Mouse (Mus musculus): Measurements from ENCODE around the gene Brinp2. TPM values are rescaled to one million over a fixed set of nuclear protein-coding genes. Genes with fewer than 3 reads are reported as not detected.
A peak's percentile ranks its signal among the peaks of the same experiment; 100 is the strongest.

Gene Brinp2
- polyA plus RNA-seq (2015; fragmentation: Nextera tagmentation; extraction: Ambion mirVana): 14.9 and 15.4 TPM in 2 replicates

- peak within 1 kb of the TSS; percentile 70 for H3K4me2 ChIP-seq
- peak; percentile 98 for ATAC-seq (ENCODE audit: low read depth)
- WGBS: 0% methylated on average over 30 of the region's 30 CpGs
Measured at GRCm38 (mm10) chr1:158356051-158356461, at the start of gene Brinp2. Gene Brinp2, minus strand, starts transcription at chr1:158356326.

DNA sequence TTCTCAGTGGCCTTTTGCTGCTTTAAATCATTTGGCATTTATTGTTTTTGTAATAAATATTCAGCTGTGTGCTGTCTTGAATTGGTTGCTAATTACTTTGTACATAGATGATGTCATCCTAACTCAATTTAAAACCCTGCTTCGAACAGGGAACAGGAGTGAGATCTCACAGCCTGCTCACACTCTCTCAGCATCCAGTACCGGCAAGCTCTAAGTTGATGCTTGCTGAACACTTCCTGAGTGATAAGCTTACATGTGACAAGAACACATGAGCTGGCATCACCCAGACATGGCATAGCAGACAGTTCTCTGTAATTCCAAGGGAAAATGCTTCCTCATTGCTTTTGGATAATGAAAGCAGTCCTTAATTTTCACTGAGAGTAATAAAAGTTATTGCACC, 44.8 kb upstream of the Brinp2 start:
- WGBS: 49% methylated on average over 2 of the region's 2 CpGs
- Histone ChIP-seq H3K4me2 (no peak overlapping the region), H3K9ac (no peak overlapping the region), H3K9me3 (no peaks in the 10 kb centered on the region), H3K4me3 (no peak overlapping the region), H3K27ac (replicated peaks) (peak overlapping the region; percentile 35; the same call in 1 of the 2 replicates), H3K4me1 (replicated peaks) (peaks cover 33% of the 10 kb centered on the region), H3K27me3 (no peaks in the 10 kb centered on the region), H3K36me3 (no peaks in the 10 kb centered on the region)
- 0 out of 2 replicates have a peak, but pooled peaks have one; percentile 51 for ATAC-seq (ENCODE audit: low read depth)

More at GRCm38 (mm10) chr1:158356051-158356461, at the start of gene Brinp2:
- Histone ChIP-seq H3K4me1 (replicated peaks) (peaks cover 57% of the 10 kb centered on the region), H3K9ac (peak within 1 kb of the TSS; percentile 81), H3K4me3 (peak within 1 kb of the TSS; percentile 73), H3K9me3 (no peaks in the 10 kb centered on the region), H3K36me3 (no peaks in the 10 kb centered on the region), H3K27ac (replicated peaks) (peak within 1 kb of the TSS; percentile 85), H3K27me3 (peaks cover 16% of the 10 kb centered on the region; the same call in 1 of the 2 replicates)

GRCm38 (mm10) chr1:158397058-158397457, 40.9 kb upstream of the Brinp2 start:
- Histone ChIP-seq H3K9ac (no peak overlapping the region), H3K4me2 (no peak overlapping the region), H3K27me3 (no peaks in the 10 kb centered on the region), H3K4me1 (replicated peaks) (peaks cover 18% of the 10 kb centered on the region), H3K9me3 (no peaks in the 10 kb centered on the region), H3K4me3 (no peak overlapping the region), H3K36me3 (no peaks in the 10 kb centered on the region), H3K27ac (replicated peaks) (no peak overlapping the region)
- WGBS: 93% methylated on average over 2 of the region's 2 CpGs
- no peak for ATAC-seq (ENCODE audit: low read depth)

DNA sequence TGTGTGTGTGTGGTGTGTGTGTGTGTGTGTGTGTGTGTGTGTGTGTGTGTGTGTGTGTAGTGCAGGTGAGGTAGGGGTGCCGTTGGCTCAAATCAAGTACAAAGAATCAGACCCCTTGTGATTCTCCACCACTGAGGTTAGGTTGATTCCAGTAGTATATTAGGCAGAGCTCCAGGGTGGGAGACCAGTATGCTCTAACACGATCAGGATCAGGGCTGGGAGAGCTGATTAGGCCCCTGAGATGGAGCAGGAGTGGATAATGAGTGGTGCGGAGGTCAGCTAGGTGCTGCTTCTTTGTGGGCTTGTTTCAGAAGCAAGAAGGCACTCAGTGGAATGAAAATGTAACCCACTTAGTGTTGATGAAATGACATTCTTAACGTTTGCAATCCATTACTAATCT, 34.6 kb upstream of the Brinp2 start:
- no peak overlapping the region; the same call in 1 of the 2 replicates for H3K27ac ChIP-seq (replicated peaks)
- no peaks in the 10 kb centered on the region for H3K9me3 ChIP-seq

DNA sequence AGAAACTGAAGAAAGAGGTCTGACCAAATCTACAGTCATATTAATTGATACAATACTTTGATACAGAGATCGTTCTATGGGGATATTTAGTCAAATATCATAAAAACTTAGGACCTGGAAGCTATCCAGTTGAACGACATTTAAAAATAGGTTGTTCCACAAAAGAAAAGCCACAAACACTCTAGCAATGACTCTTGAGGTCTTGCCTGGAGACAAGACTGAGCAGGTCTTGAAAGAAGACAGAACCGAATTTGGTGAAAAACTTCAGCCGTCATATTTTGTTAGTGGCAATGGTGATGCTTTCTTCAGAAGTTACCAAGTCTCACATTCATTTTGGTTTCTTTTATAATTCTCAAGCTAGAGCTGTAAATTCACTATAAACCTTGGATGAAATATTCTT, 32.9 kb upstream of the Brinp2 start:
- no peak overlapping the region for H3K27ac ChIP-seq (replicated peaks)
- no peaks in the 10 kb centered on the region for H3K9me3 ChIP-seq
- H3K27me3 ChIP-seq: no peaks in the 10 kb centered on the region
- peaks cover 21% of the 10 kb centered on the region for H3K4me1 ChIP-seq (replicated peaks)
- 94% methylated on average over 4 of the region's 4 CpGs for WGBS
- 0 out of 2 replicates have a peak, but pooled peaks cover 4% of the 10 kb centered on the region for H3K36me3 ChIP-seq
- no peak for ATAC-seq (ENCODE audit: low read depth)
- H3K4me3 ChIP-seq: no peak overlapping the region
- no peak overlapping the region for H3K9ac ChIP-seq
- no peak overlapping the region for H3K4me2 ChIP-seq

More for the DNA sequence above, 34.6 kb upstream of the Brinp2 start:
- WGBS: 66% methylated on average over 4 of the region's 4 CpGs
- Histone ChIP-seq H3K9ac (no peak overlapping the region), H3K36me3 (no peaks in the 10 kb centered on the region), H3K4me2 (no peak overlapping the region), H3K4me3 (no peak overlapping the region), H3K4me1 (replicated peaks) (peaks cover 22% of the 10 kb centered on the region), H3K27me3 (no peaks in the 10 kb centered on the region)
- no peak for ATAC-seq (ENCODE audit: low read depth)

DNA sequence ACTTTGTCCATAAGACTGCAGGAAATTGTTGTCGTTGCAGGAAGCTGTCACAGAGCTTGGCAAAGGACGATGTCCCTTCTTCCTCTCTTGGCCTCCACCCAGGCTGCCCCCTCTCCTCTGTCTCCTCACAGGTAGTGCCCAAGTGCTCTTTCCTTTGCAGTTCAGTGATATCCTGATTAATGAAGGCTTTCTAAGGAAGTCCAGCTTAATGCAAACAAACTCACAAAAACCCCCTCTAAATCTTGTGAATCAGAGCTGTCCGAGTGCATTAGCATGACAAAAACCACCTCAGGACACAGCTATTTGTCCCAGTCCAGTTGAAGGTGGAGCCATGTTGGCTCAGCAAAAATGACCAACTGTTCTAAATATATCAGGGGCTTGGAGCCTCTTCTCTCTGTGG, 30.7 kb upstream of the Brinp2 start:
- Histone ChIP-seq H3K4me1 (replicated peaks) (peaks cover 28% of the 10 kb centered on the region), H3K9ac (no peak overlapping the region), H3K4me3 (no peak overlapping the region), H3K27ac (replicated peaks) (0 out of 2 replicates have a peak overlapping the region, but pooled peaks have one; percentile 39), H3K27me3 (no peaks in the 10 kb centered on the region), H3K36me3 (0 out of 2 replicates have a peak, but pooled peaks cover 4% of the 10 kb centered on the region), H3K4me2 (no peak overlapping the region), H3K9me3 (no peaks in the 10 kb centered on the region)
- WGBS: 23% methylated on average over 3 of the region's 3 CpGs
- ATAC-seq (ENCODE audit: low read depth): peak; percentile 66; the same call in 1 of the 2 replicates

GRCm38 (mm10) chr1:158385311-158385710, 29.2 kb upstream of the Brinp2 start:
- Histone ChIP-seq H3K27ac (replicated peaks) (no peak overlapping the region), H3K9ac (no peak overlapping the region), H3K36me3 (0 out of 2 replicates have a peak, but pooled peaks cover 4% of the 10 kb centered on the region), H3K4me3 (no peak overlapping the region), H3K9me3 (no peaks in the 10 kb centered on the region), H3K4me1 (replicated peaks) (peaks cover 30% of the 10 kb centered on the region), H3K27me3 (no peaks in the 10 kb centered on the region), H3K4me2 (no peak overlapping the region)
- ATAC-seq (ENCODE audit: low read depth): no peak
- 92% methylated on average over 2 of the region's 2 CpGs for WGBS

- H3K27ac ChIP-seq (replicated peaks): no peak overlapping the region
- ATAC-seq (ENCODE audit: low read depth): no peak
- H3K9me3 ChIP-seq: no peaks in the 10 kb centered on the region
- H3K9ac ChIP-seq: no peak overlapping the region
- 85% methylated on average over 3 of the region's 3 CpGs for WGBS
- no peak overlapping the region for H3K4me2 ChIP-seq
- H3K36me3 ChIP-seq: peaks cover 15% of the 10 kb centered on the region; the same call in 1 of the 2 replicates
- no peaks in the 10 kb centered on the region for H3K27me3 ChIP-seq
- H3K4me3 ChIP-seq: no peak overlapping the region
- peaks cover 33% of the 10 kb centered on the region for H3K4me1 ChIP-seq (replicated peaks)
Measured at GRCm38 (mm10) chr1:158383210-158383609, 27.1 kb upstream of the Brinp2 start.

DNA sequence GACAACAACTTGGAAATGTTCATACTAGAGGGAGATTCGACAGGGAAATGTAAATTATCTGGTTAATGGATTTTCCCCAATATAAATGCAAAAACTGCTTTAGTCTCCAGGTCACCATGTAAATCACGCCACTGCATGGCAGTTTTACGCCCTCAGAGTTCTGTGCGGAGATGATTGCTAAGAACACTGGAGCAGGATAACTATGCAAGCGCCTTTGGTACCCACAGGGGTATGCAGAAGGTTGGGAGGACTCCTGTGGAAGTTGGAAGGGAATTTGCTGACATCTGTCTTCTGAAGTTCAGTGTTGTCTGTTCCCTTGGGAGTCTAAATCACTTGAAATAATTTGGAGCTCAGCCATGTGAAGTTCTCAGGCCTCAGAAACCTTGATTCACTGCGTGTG, 26.2 kb upstream of the Brinp2 start:
- H3K4me1 ChIP-seq (replicated peaks): peaks cover 27% of the 10 kb centered on the region
- WGBS: 23% methylated on average over 6 of the region's 6 CpGs
- no peak overlapping the region for H3K4me2 ChIP-seq
- no peak overlapping the region for H3K4me3 ChIP-seq
- H3K36me3 ChIP-seq: peaks cover 19% of the 10 kb centered on the region
- peak; percentile 48; the same call in 1 of the 2 replicates for ATAC-seq (ENCODE audit: low read depth)
- 0 out of 2 replicates have a peak overlapping the region, but pooled peaks have one; percentile 6 for H3K27ac ChIP-seq (replicated peaks)
- H3K27me3 ChIP-seq: no peaks in the 10 kb centered on the region
- H3K9me3 ChIP-seq: no peaks in the 10 kb centered on the region
- no peak overlapping the region for H3K9ac ChIP-seq

DNA sequence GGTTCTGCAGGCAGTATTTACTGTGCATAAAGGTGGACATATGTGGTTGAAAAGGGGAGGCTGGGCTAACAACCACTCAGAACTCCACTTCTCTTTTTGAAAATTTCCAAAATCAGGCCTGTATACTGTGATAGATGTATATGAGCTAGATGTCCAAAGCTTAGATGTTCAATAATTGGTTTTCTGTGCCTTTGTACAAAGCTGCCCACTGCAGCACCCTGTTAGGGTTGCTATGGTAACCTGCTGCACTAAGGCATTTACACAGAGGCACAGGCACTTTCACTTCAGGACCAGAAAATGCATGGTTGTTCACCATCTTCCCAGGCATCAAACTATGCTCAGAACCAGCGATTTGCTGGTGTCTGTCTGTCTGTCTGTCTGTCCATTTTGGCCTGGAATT, 8.3 kb upstream of the Brinp2 start:
- Histone ChIP-seq H3K36me3 (0 out of 2 replicates have a peak, but pooled peaks cover 9% of the 10 kb centered on the region), H3K27ac (replicated peaks) (peak overlapping the region; percentile 94; the same call in 1 of the 2 replicates), H3K4me1 (replicated peaks) (peaks cover 41% of the 10 kb centered on the region), H3K9me3 (no peaks in the 10 kb centered on the region), H3K27me3 (no peaks in the 10 kb centered on the region), H3K4me2 (peak overlapping the region; percentile 85), H3K4me3 (peak overlapping the region; percentile 77), H3K9ac (peak overlapping the region; percentile 97)
- peak; percentile 48; the same call in 1 of the 2 replicates for ATAC-seq (ENCODE audit: low read depth)
- WGBS: 31% methylated on average over 1 of the region's 1 CpGs

DNA sequence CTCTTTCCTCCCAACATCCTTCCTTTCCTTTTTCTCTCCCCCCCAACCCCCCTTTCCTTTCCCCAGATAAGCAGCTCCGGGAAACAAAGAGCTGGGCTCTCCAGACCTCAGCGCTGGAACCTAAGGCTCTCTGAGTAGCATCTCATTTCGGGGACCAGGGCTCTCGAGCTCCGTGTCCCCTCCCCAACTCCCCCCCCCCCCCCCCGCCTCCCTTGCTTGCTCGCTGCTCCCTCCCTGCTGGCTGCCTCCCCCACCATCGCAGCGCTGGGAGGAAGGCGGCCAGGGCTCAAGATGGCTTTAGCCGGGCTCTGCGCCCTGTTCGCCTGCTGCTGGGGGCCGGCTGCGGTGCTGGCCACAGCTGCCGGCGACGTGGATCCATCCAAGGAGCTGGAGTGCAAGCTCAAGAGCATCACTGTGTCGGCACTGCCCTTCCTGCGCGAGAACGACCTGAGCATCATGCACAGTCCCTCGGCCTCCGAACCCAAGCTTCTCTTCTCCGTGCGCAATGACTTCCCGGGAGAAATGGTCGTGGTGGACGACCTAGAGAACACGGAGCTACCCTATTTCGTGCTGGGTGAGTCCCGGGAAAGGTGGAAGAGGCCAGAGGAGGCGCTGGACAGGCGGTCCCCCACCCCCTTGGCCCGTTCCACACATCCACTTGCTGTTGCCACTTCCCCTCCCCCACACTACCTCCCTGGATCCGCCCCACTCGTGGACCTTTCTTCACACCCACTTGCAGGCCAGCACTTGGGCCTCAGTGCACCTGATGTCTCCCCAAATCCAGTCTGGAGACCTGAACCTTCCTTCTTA, 6.4 kb upstream of the Brinp2 start:
- peaks cover 4% of the 10 kb centered on the region; the same call in 1 of the 2 replicates for H3K27me3 ChIP-seq
- H3K9ac ChIP-seq: peak overlapping the region; percentile 97
- H3K4me1 ChIP-seq (replicated peaks): peaks cover 41% of the 10 kb centered on the region
- H3K4me3 ChIP-seq: peak overlapping the region; percentile 77
- H3K9me3 ChIP-seq: no peaks in the 10 kb centered on the region
- under 1% methylated on average over 36 of the region's 37 CpGs for WGBS
- peak overlapping the region; percentile 94 for H3K27ac ChIP-seq (replicated peaks)
- ATAC-seq (ENCODE audit: low read depth): peak; percentile 83
- 0 out of 2 replicates have a peak, but pooled peaks cover 3% of the 10 kb centered on the region for H3K36me3 ChIP-seq
- peak overlapping the region; percentile 85 for H3K4me2 ChIP-seq

DNA sequence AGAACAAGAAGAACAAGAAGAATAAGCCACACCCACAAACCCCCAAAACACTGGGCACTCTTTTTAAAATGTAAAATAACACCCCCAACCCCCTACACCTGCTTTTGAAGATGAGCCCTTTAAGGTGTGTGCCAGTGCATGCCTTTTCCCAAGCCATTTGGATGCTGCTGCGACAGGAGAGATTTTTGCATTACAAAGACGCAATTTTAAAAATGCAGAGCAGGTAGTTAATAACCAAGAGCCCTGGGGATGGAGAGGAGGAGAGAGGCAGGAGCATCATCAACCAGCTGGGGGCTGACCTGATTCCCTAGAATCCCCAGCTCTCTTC, 5.8 kb upstream of the Brinp2 start, which contains the start of gene Astn1:
Astn1 (plus strand) TSS at position 310 of the 328 bp plus-strand sequence.
- H3K36me3 ChIP-seq: no peaks in the 10 kb centered on the region
- ATAC-seq (ENCODE audit: low read depth): no peak; the same call in 1 of the 2 replicates
- 2% methylated on average over 2 of the region's 2 CpGs for WGBS

More for the DNA sequence above, 5.8 kb upstream of the Brinp2 start, which contains the start of gene Astn1:
- peak within 1 kb of the TSS; percentile 94 for H3K27ac ChIP-seq (replicated peaks)
- H3K9ac ChIP-seq: peak within 1 kb of the TSS; percentile 97
- peaks cover 45% of the 10 kb centered on the region for H3K4me1 ChIP-seq (replicated peaks)
- no peaks in the 10 kb centered on the region for H3K9me3 ChIP-seq
- H3K4me2 ChIP-seq: peak within 1 kb of the TSS; percentile 85
- peak within 1 kb of the TSS; percentile 77 for H3K4me3 ChIP-seq
- peaks cover 6% of the 10 kb centered on the region; the same call in 1 of the 2 replicates for H3K27me3 ChIP-seq
